Mouse (Mus musculus): ENCODE measurements around the gene Elfn1.
"Not testable (repeated sequence)": the region's sequence is repeated elsewhere in the genome, so short reads cannot be mapped to it uniquely, and the experiment has no call there.

Gene Elfn1

GRCm38 (mm10) chr5:139976584-139976983 lies 68.8 kb downstream of the Elfn1 start:
- no peak for DNase-seq (ENCODE audit: low read depth)

GRCm38 (mm10) chr5:139977476-139977875 lies 69.7 kb downstream of the Elfn1 start:
- no peak for DNase-seq (ENCODE audit: low read depth)

- peak; percentile 6 for DNase-seq (ENCODE audit: low read depth)
Observed at GRCm38 (mm10) chr5:139978525-139979276, 71.0 kb downstream of the Elfn1 start.

GRCm38 (mm10) chr5:139979371-139979770 lies 71.6 kb downstream of the Elfn1 start:
- no peak for DNase-seq (ENCODE audit: low read depth)

- peak; percentile 17 for DNase-seq (ENCODE audit: low read depth)
Observed at GRCm38 (mm10) chr5:139981976-139982375, 74.2 kb downstream of the Elfn1 start.

- DNase-seq (ENCODE audit: low read depth): no peak
Observed at GRCm38 (mm10) chr5:139985073-139985746, 77.5 kb downstream of the Elfn1 start.

- DNase-seq (ENCODE audit: low read depth): no peak
Observed at GRCm38 (mm10) chr5:139991531-139991930, 83.8 kb downstream of the Elfn1 start.

- not testable (repeated sequence) for DNase-seq (ENCODE audit: low read depth)
Observed at GRCm38 (mm10) chr5:139998321-139998720, 90.6 kb downstream of the Elfn1 start.

- DNase-seq (ENCODE audit: low read depth): no peak
Observed at GRCm38 (mm10) chr5:139998916-139999315, 91.2 kb downstream of the Elfn1 start.

- no peak for DNase-seq (ENCODE audit: low read depth)
Observed at GRCm38 (mm10) chr5:140002541-140002940, 94.8 kb downstream of the Elfn1 start.

- DNase-seq (ENCODE audit: low read depth): no peak
Observed at GRCm38 (mm10) chr5:140006861-140007260, 99.1 kb downstream of the Elfn1 start.

GRCm38 (mm10) chr5:140007656-140008522 lies 100.1 kb downstream of the Elfn1 start:
- no peak for DNase-seq (ENCODE audit: low read depth)

- no peak for DNase-seq (ENCODE audit: low read depth)
Observed at GRCm38 (mm10) chr5:140008523-140008806, 100.7 kb downstream of the Elfn1 start.

GRCm38 (mm10) chr5:140009083-140009655 lies 101.4 kb downstream of the Elfn1 start:
- no peak for DNase-seq (ENCODE audit: low read depth)

- no peak for DNase-seq (ENCODE audit: low read depth)
Observed at GRCm38 (mm10) chr5:140010405-140010804, 102.7 kb downstream of the Elfn1 start.

- DNase-seq (ENCODE audit: low read depth): peak; percentile 29
Observed at GRCm38 (mm10) chr5:140012286-140012967, 104.7 kb downstream of the Elfn1 start.

GRCm38 (mm10) chr5:140013652-140014051 lies 105.9 kb downstream of the Elfn1 start:
- DNase-seq (ENCODE audit: low read depth): no peak

- DNase-seq (ENCODE audit: low read depth): no peak
Observed at GRCm38 (mm10) chr5:140016896-140017295, 109.2 kb downstream of the Elfn1 start.

GRCm38 (mm10) chr5:140018780-140019179 lies 111.0 kb downstream of the Elfn1 start:
- DNase-seq (ENCODE audit: low read depth): no peak

- no peak for DNase-seq (ENCODE audit: low read depth)
Observed at GRCm38 (mm10) chr5:140019616-140020015, 111.9 kb downstream of the Elfn1 start.

- DNase-seq (ENCODE audit: low read depth): no peak
Observed at GRCm38 (mm10) chr5:140021755-140022154, 114.0 kb downstream of the Elfn1 start.

GRCm38 (mm10) chr5:140022861-140023260 lies 115.1 kb downstream of the Elfn1 start:
- no peak for DNase-seq (ENCODE audit: low read depth)

Measured in c-Kit-positive CD71-positive TER-119-negative erythroid progenitor cells, embryonic 14.5 days (primary cell).